Mouse (Mus musculus) forebrain, embryonic 11.5 days (tissue): Measurements from ENCODE around the gene Tnfrsf25. TPM values are rescaled to one million over a fixed set of nuclear protein-coding genes. Genes with fewer than 3 reads are reported as not detected.

Source experiments
- ATAC-seq: fragments of 200-750 bp; cut with Nextera tagmentation; replicated peaks from 2 replicates; pipeline ENCODE4 v1.8.0; 2017; ENCODE audit warnings: moderate TSS enrichment; ENCODE audit not compliant: low FRiP score
- DNase-seq: peaks from one replicate; pipeline ENCODE4 v3.0.0-alpha.2; 2017; ENCODE audit warnings: low spot score
- H3K27ac ChIP-seq: fragments of 300-500 bp; sonication (generic); 2 replicates; pipeline ENCODE4 v1.5.1; 2014; ENCODE audit warnings: low read depth, low read length
- H3K27me3 ChIP-seq: fragments of 300-500 bp; sonication (generic); 2 replicates; pipeline ENCODE4 v1.6.1; 2014; ENCODE audit warnings: mild to moderate bottlenecking, low read length, mixed read lengths; ENCODE audit not compliant: control insufficient read depth, insufficient read depth
- H3K36me3 ChIP-seq: fragments of 300-500 bp; sonication (generic); 2 replicates; pipeline ENCODE4 v1.6.1; 2014; ENCODE audit warnings: mild to moderate bottlenecking, low read length, moderate library complexity, mixed read lengths; ENCODE audit not compliant: control insufficient read depth, insufficient read depth
- H3K4me1 ChIP-seq: fragments of 300-500 bp; sonication (generic); replicated peaks from 2 replicates; pipeline ENCODE4 v1.6.1; 2014; ENCODE audit warnings: low read length, mixed read lengths; ENCODE audit not compliant: control insufficient read depth, insufficient read depth
- H3K4me2 ChIP-seq: fragments of 300-500 bp; sonication (generic); 2 replicates; pipeline ENCODE4 v1.6.1; 2014; ENCODE audit warnings: low read depth, mild to moderate bottlenecking, low read length, moderate library complexity, mixed read lengths; ENCODE audit not compliant: severe bottlenecking
- H3K4me3 ChIP-seq: fragments of 300-500 bp; sonication (generic); 2 replicates; pipeline ENCODE4 v1.5.1; 2014; ENCODE audit warnings: low read depth, low read length
- H3K9ac ChIP-seq: fragments of 300-500 bp; sonication (generic); 2 replicates; pipeline ENCODE4 v1.6.1; 2014; ENCODE audit warnings: low read length
- H3K9me3 ChIP-seq: fragments of 300-500 bp; sonication (generic); 2 replicates; pipeline ENCODE4 v1.6.1; 2016; ENCODE audit warnings: low read length, mixed read lengths; ENCODE audit not compliant: control insufficient read depth
- WGBS: fragments of 180-500 bp; shearing (Covaris S2); extraction: QIAGEN DNeasy Blood & Tissue Kit; methylation state at CpG from one replicate; pipeline ENCODE4 v1.1.7; 2014; 5-methylcytosine and 5-hydroxymethylcytosine counted together
- polyA plus RNA-seq: library from polyadenylated mRNA; unstranded; fragments of >200 nt; fragmentation: Nextera tagmentation; extraction: Ambion mirVana; gene quantifications from 2 replicates; pipeline ENCODE4 v1.2.1, GENCODE M21; 2014

Gene Tnfrsf25
- polyA plus RNA-seq, 1 experiment from 2014 or later: not detected

GRCm38 (mm10) chr4:152107971-152108509 is 7.7 kb upstream of the Tnfrsf25 start:
- no peak overlapping the region for H3K27ac ChIP-seq
- 5% methylated on average over 30 of the region's 30 CpGs for WGBS
- no peaks in the 10 kb centered on the region for H3K9me3 ChIP-seq
- H3K4me2 ChIP-seq: peak overlapping the region; percentile 87
- ATAC-seq (peak; percentile 95), DNase-seq (peak; percentile 95)
- H3K36me3 ChIP-seq: no peaks in the 10 kb centered on the region
- peak overlapping the region; percentile 58 for H3K9ac ChIP-seq
- H3K4me3 ChIP-seq: peak overlapping the region; percentile 35
- peaks cover 2% of the 10 kb centered on the region; the same call in 1 of the 2 replicates for H3K27me3 ChIP-seq
- H3K4me1 ChIP-seq: peaks cover 10% of the 10 kb centered on the region; the same call in 1 of the 2 replicates

GRCm38 (mm10) chr4:152108673-152109072 is 7.1 kb upstream of the Tnfrsf25 start:
- WGBS: 88% methylated on average over 5 of the region's 5 CpGs
- H3K27me3 ChIP-seq: peaks cover 2% of the 10 kb centered on the region; the same call in 1 of the 2 replicates

GRCm38 (mm10) chr4:152109509-152109908 is 6.2 kb upstream of the Tnfrsf25 start:
- no peaks in the 10 kb centered on the region for H3K36me3 ChIP-seq
- WGBS: 88% methylated on average over 3 of the region's 3 CpGs
- H3K27me3 ChIP-seq: peaks cover 7% of the 10 kb centered on the region; the same call in 1 of the 2 replicates

More at GRCm38 (mm10) chr4:152108673-152109072, 7.1 kb upstream of the Tnfrsf25 start:
- no peaks in the 10 kb centered on the region for H3K36me3 ChIP-seq
- peaks cover 10% of the 10 kb centered on the region; the same call in 1 of the 2 replicates for H3K4me1 ChIP-seq
- no peak overlapping the region for H3K4me3 ChIP-seq
- ATAC-seq (no peak), DNase-seq (no peak)
- H3K9me3 ChIP-seq: no peaks in the 10 kb centered on the region
- H3K4me2 ChIP-seq: no peak overlapping the region; the same call in 1 of the 2 replicates
- H3K9ac ChIP-seq: no peak overlapping the region
- H3K27ac ChIP-seq: no peak overlapping the region

DNA sequence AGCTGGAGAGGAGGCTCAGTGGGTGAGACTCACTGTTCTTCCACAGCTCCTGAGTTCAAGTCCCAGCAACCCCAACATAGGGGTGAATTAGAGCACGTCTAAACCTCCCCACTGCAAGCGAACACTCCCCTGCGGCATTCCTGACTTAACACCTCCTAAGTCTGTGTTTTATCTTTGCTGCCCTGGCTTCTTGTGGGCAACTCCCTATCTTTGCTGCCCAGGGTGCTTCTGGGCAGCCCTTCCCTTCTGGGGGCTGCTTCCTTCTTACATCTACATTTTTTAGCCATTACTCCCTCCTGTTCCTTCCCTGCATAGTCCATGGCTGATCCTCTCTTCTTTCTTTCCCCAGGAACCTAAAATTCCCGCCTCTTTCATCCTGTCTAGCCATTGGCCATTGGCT is 5.0 kb upstream of the Tnfrsf25 start:
- DNase-seq: no peak
- Histone ChIP-seq H3K36me3 (no peaks in the 10 kb centered on the region), H3K9me3 (no peaks in the 10 kb centered on the region), H3K4me3 (no peak overlapping the region), H3K4me2 (no peak overlapping the region), H3K9ac (no peak overlapping the region), H3K27me3 (peaks cover 16% of the 10 kb centered on the region), H3K4me1 (peaks cover 10% of the 10 kb centered on the region), H3K27ac (no peak overlapping the region)
- ATAC-seq: no peak
- 79% methylated on average over 4 of the region's 4 CpGs for WGBS

More at GRCm38 (mm10) chr4:152109509-152109908, 6.2 kb upstream of the Tnfrsf25 start:
- H3K4me3 ChIP-seq: no peak overlapping the region
- peaks cover 10% of the 10 kb centered on the region; the same call in 1 of the 2 replicates for H3K4me1 ChIP-seq
- no peak for ATAC-seq
- H3K4me2 ChIP-seq: no peak overlapping the region
- H3K9me3 ChIP-seq: no peaks in the 10 kb centered on the region
- no peak overlapping the region for H3K27ac ChIP-seq
- H3K9ac ChIP-seq: no peak overlapping the region
- DNase-seq: no peak

GRCm38 (mm10) chr4:152112329-152112728 is 3.4 kb upstream of the Tnfrsf25 start:
- no peaks in the 10 kb centered on the region for H3K36me3 ChIP-seq
- no peaks in the 10 kb centered on the region for H3K9me3 ChIP-seq
- ATAC-seq (no peak), DNase-seq (no peak)
- H3K27ac ChIP-seq: no peak overlapping the region
- no peak overlapping the region for H3K9ac ChIP-seq
- WGBS: 80% methylated on average over 9 of the region's 9 CpGs
- H3K4me1 ChIP-seq: peaks cover 16% of the 10 kb centered on the region
- H3K4me2 ChIP-seq: no peak overlapping the region
- H3K27me3 ChIP-seq: peaks cover 30% of the 10 kb centered on the region
- no peak overlapping the region for H3K4me3 ChIP-seq

GRCm38 (mm10) chr4:152114080-152114479 is 1.7 kb upstream of the Tnfrsf25 start:
- Histone ChIP-seq H3K27me3 (peaks cover 46% of the 10 kb centered on the region), H3K4me3 (no peak overlapping the region), H3K27ac (no peak overlapping the region), H3K4me1 (peaks cover 8% of the 10 kb centered on the region), H3K9ac (no peak overlapping the region), H3K4me2 (no peak overlapping the region), H3K9me3 (no peaks in the 10 kb centered on the region), H3K36me3 (no peaks in the 10 kb centered on the region)
- 61% methylated on average over 16 of the region's 16 CpGs for WGBS
- DNase-seq (no peak), ATAC-seq (no peak)

DNA sequence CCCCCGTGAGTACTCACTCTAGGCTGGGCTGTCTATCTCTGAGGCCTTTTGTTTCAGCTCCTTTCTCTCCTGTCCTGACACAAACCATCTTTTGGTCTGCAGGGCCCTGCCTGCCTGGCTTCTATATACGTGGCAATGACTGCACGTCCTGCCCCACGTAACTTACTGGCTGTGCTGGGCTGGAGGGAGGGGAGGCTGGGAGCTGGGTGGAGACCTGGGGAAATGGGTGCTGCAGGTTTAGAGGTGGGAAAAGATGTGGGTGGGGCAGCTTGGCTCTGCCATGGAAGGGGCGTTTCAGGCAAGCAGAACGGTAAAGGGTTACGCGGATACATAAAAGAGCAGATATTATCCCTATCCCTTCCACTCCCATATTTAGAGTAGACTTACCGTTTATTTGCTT is 1.8 kb downstream of the Tnfrsf25 start:
- H3K4me2 ChIP-seq: no peak overlapping the region
- peaks cover 79% of the 10 kb centered on the region for H3K27me3 ChIP-seq
- no peak overlapping the region for H3K4me3 ChIP-seq
- no peak overlapping the region for H3K27ac ChIP-seq
- H3K9ac ChIP-seq: no peak overlapping the region
- 73% methylated on average over 9 of the region's 9 CpGs for WGBS
- no peaks in the 10 kb centered on the region for H3K36me3 ChIP-seq
- ATAC-seq (no peak), DNase-seq (no peak)
- H3K4me1 ChIP-seq: peaks cover 23% of the 10 kb centered on the region
- no peaks in the 10 kb centered on the region for H3K9me3 ChIP-seq

- peaks cover 94% of the 10 kb centered on the region for H3K27me3 ChIP-seq
- H3K4me1 ChIP-seq: peaks cover 23% of the 10 kb centered on the region
- no peak overlapping the region for H3K9ac ChIP-seq
- no peak overlapping the region; the same call in 1 of the 2 replicates for H3K4me3 ChIP-seq
- 3% methylated on average over 39 of the region's 39 CpGs for WGBS
- ATAC-seq: no peak
- H3K27ac ChIP-seq: no peak overlapping the region
- no peaks in the 10 kb centered on the region for H3K36me3 ChIP-seq
- H3K4me2 ChIP-seq: peak overlapping the region; percentile 15; the same call in 1 of the 2 replicates
- DNase-seq: peak; percentile 82
- no peaks in the 10 kb centered on the region for H3K9me3 ChIP-seq
Measured at GRCm38 (mm10) chr4:152119396-152120292, 3.9 kb downstream of the Tnfrsf25 start.
